Mouse (Mus musculus): Measurements from ENCODE around the gene Rhoc.

GRCm38 (mm10) chr3:104805539-104805938, 17.4 kb downstream of the Rhoc start:
- no peak for TF ChIP-seq CTCF (IDR thresholded peaks at IDR 0.05; ENCODE audit: borderline replicate concordance, insufficient read depth, low read depth, low read length)
- TF ChIP-seq POLR2A (IDR thresholded peaks at IDR 0.05; ENCODE audit: borderline replicate concordance, insufficient read depth, low read length): no peak
